Mouse (Mus musculus): ENCODE data around the gene Pcbp1. TPM values are rescaled to one million over a fixed set of nuclear protein-coding genes. Genes with fewer than 3 reads are reported as not detected.

The Pcbp1 gene
- total RNA-seq, 1 experiment from 2014 or later, result 260 TPM

- peak; percentile 35 for DNase-seq
Observed at GRCm38 (mm10) chr6:86523755-86524434, 2.2 kb downstream of the Pcbp1 start.

GRCm38 (mm10) chr6:86523242-86523754 lies 2.8 kb downstream of the Pcbp1 start:
- DNase-seq, result no peak

- DNase-seq, result no peak
Observed at GRCm38 (mm10) chr6:86522001-86522911, 3.9 kb downstream of the Pcbp1 start.

GRCm38 (mm10) chr6:86519767-86520345 lies 6.3 kb downstream of the Pcbp1 start:
- DNase-seq, result no peak

GRCm38 (mm10) chr6:86516021-86516420 lies 10.1 kb downstream of the Pcbp1 start:
- peak; percentile 75 for DNase-seq

GRCm38 (mm10) chr6:86513296-86513695 lies 12.8 kb downstream of the Pcbp1 start:
- DNase-seq, result no peak

- no peak for DNase-seq
Observed at GRCm38 (mm10) chr6:86510979-86511378, 15.1 kb downstream of the Pcbp1 start.

GRCm38 (mm10) chr6:86509866-86510200 lies 16.3 kb downstream of the Pcbp1 start:
- no peak for DNase-seq

- no peak for DNase-seq
Observed at GRCm38 (mm10) chr6:86509194-86509865, 16.8 kb downstream of the Pcbp1 start.

- DNase-seq, result no peak
Observed at GRCm38 (mm10) chr6:86508736-86509135, 17.4 kb downstream of the Pcbp1 start.

- DNase-seq, result no peak
Observed at GRCm38 (mm10) chr6:86507116-86507515, 19.0 kb downstream of the Pcbp1 start.

GRCm38 (mm10) chr6:86506309-86506708 lies 19.8 kb downstream of the Pcbp1 start:
- no peak for DNase-seq

- DNase-seq, result peak; percentile 58
Observed at GRCm38 (mm10) chr6:86505671-86506070, 20.4 kb downstream of the Pcbp1 start.

- DNase-seq, result no peak
Observed at GRCm38 (mm10) chr6:86503513-86503912, 22.6 kb downstream of the Pcbp1 start.

- no peak for DNase-seq
Observed at GRCm38 (mm10) chr6:86499571-86500109, 26.5 kb downstream of the Pcbp1 start.

- no peak for DNase-seq
Observed at GRCm38 (mm10) chr6:86497942-86498732, 28.0 kb downstream of the Pcbp1 start.

GRCm38 (mm10) chr6:86497071-86497815 lies 28.9 kb downstream of the Pcbp1 start:
- peak; percentile 78 for DNase-seq

- no peak for DNase-seq
Observed at GRCm38 (mm10) chr6:86496585-86496984, 29.5 kb downstream of the Pcbp1 start.

GRCm38 (mm10) chr6:86496127-86496526 lies 30.0 kb downstream of the Pcbp1 start:
- no peak for DNase-seq

GRCm38 (mm10) chr6:86495661-86496060 lies 30.5 kb downstream of the Pcbp1 start:
- no peak for DNase-seq
